Mouse (Mus musculus): ENCODE data around the gene Abcc5.
"Not testable (repeated sequence)": the region's sequence is repeated elsewhere in the genome, so short reads cannot be mapped to it uniquely, and the experiment has no call there.

Gene Abcc5

GRCm38 (mm10) chr16:20422938-20423730 is 3.1 kb downstream of the Abcc5 start:
- no peak for DNase-seq

GRCm38 (mm10) chr16:20418054-20418453 is 8.1 kb downstream of the Abcc5 start:
- no peak for DNase-seq

GRCm38 (mm10) chr16:20416262-20416661 is 9.9 kb downstream of the Abcc5 start:
- no peak for DNase-seq

- DNase-seq: no peak
Measured at GRCm38 (mm10) chr16:20415804-20416203, 10.4 kb downstream of the Abcc5 start.

- no peak for DNase-seq
Measured at GRCm38 (mm10) chr16:20415211-20415610, 11.0 kb downstream of the Abcc5 start.

- DNase-seq: no peak
Measured at GRCm38 (mm10) chr16:20413870-20414331, 12.3 kb downstream of the Abcc5 start.

- DNase-seq: no peak
Measured at GRCm38 (mm10) chr16:20411958-20412570, 14.1 kb downstream of the Abcc5 start.

GRCm38 (mm10) chr16:20405335-20405734 is 20.9 kb downstream of the Abcc5 start:
- DNase-seq: no peak

GRCm38 (mm10) chr16:20403327-20403726 is 22.9 kb downstream of the Abcc5 start:
- no peak for DNase-seq

GRCm38 (mm10) chr16:20401592-20401991 is 24.6 kb downstream of the Abcc5 start:
- DNase-seq: no peak

GRCm38 (mm10) chr16:20400707-20401591 is 25.2 kb downstream of the Abcc5 start:
- DNase-seq: no peak

GRCm38 (mm10) chr16:20396851-20397250 is 29.3 kb downstream of the Abcc5 start:
- DNase-seq: no peak

GRCm38 (mm10) chr16:20395216-20395907 is 30.8 kb downstream of the Abcc5 start:
- DNase-seq: no peak

GRCm38 (mm10) chr16:20391753-20392152 is 34.4 kb downstream of the Abcc5 start:
- no peak for DNase-seq

- DNase-seq: no peak
Measured at GRCm38 (mm10) chr16:20390233-20390632, 36.0 kb downstream of the Abcc5 start.

- DNase-seq: no peak
Measured at GRCm38 (mm10) chr16:20381031-20381430, 45.2 kb downstream of the Abcc5 start.

GRCm38 (mm10) chr16:20375341-20375740 is 50.9 kb downstream of the Abcc5 start:
- no peak for DNase-seq

- no peak for DNase-seq
Measured at GRCm38 (mm10) chr16:20371731-20372130, 54.5 kb downstream of the Abcc5 start.

- DNase-seq: no peak
Measured at GRCm38 (mm10) chr16:20368221-20368620, 58.0 kb downstream of the Abcc5 start.

- no peak for DNase-seq
Measured at GRCm38 (mm10) chr16:20362121-20362520, 64.1 kb downstream of the Abcc5 start.

GRCm38 (mm10) chr16:20361496-20361895 is 64.7 kb downstream of the Abcc5 start:
- not testable (repeated sequence) for DNase-seq

- no peak for DNase-seq
Measured at GRCm38 (mm10) chr16:20359643-20360295, 66.4 kb downstream of the Abcc5 start.
